Mouse (Mus musculus): ENCODE results near the gene Nos3. TPM values are rescaled to one million over a fixed set of nuclear protein-coding genes. Genes with fewer than 3 reads are reported as not detected.

The Nos3 gene
- polyA plus RNA-seq, 1 experiment from 2014 or later: 12.8 TPM

DNA sequence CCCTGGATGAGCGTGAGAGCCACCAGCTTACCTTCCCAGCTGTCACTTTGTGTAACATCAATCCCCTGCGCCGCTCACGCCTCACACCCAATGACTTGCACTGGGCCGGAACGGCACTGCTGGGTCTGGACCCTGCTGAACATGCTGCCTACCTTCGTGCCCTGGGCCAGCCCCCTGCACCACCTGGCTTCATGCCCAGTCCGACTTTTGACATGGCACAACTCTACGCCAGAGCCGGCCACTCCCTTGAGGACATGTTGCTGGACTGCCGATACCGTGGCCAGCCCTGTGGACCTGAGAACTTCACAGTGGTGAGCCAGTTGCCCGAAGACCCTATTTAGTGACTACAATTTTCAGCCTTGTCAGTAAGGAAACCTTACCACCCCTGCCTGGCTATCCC, 49.3 kb downstream of the Nos3 start:
- no peak for TF ChIP-seq CTCF (IDR thresholded peaks at IDR 0.05; ENCODE audit: low read depth)
- no peak overlapping the region for H3K4me2 ChIP-seq (ENCODE audit: low read length)
- 0 out of 2 replicates have a peak, but pooled peaks cover 4% of the 10 kb centered on the region for H3K36me3 ChIP-seq (ENCODE audit: insufficient read depth, low read length)
- no peaks in the 10 kb centered on the region for H3K27me3 ChIP-seq (ENCODE audit: insufficient read depth, low read length)
- no peaks in the 10 kb centered on the region for H3K9me3 ChIP-seq (replicated peaks; ENCODE audit: low read length)
- no peak for ATAC-seq (replicated peaks; ENCODE audit: low FRiP score, low read depth)
- H3K4me3 ChIP-seq (replicated peaks; ENCODE audit: low read depth, low read length): no peak overlapping the region
- no peak for DNase-seq (ENCODE audit: low spot score)
- no peak overlapping the region for H3K9ac ChIP-seq (ENCODE audit: low read depth, low read length)
- 64% methylated on average over 13 of the region's 13 CpGs for WGBS
- H3K27ac ChIP-seq: no peak overlapping the region
- H3K4me1 ChIP-seq (replicated peaks; ENCODE audit: insufficient read depth, low read length): peaks cover 11% of the 10 kb centered on the region

DNA sequence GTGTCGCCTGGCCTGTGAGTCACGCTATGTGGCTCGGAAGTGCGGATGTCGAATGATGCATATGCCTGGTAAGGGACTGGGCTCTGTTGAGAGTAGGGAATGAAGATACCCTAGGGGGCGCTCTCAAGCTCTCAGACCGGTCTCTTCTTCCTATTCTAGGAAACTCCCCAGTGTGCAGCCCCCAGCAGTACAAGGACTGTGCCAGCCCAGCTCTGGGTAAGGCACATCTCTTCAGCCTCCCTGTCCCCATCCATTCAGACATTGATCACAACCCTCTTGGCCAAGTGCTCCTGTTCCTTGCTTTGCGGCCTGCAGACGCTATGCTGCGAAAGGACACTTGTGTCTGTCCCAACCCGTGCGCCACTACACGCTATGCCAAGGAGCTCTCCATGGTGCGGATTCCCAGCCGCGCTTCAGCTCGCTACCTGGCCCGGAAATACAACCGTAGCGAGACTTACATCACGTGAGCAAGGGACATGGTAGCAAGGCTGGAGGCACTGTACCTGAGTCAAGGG, 51.7 kb downstream of the Nos3 start:
- H3K4me2 ChIP-seq (ENCODE audit: low read length): no peak overlapping the region
- no peaks in the 10 kb centered on the region for H3K9me3 ChIP-seq (replicated peaks; ENCODE audit: low read length)
- 0 out of 2 replicates have a peak, but pooled peaks cover 8% of the 10 kb centered on the region for H3K36me3 ChIP-seq (ENCODE audit: insufficient read depth, low read length)
- no peak overlapping the region for H3K27ac ChIP-seq
- no peak overlapping the region for H3K4me3 ChIP-seq (replicated peaks; ENCODE audit: low read depth, low read length)
- H3K27me3 ChIP-seq (ENCODE audit: insufficient read depth, low read length): no peaks in the 10 kb centered on the region
- peak; percentile 50 for ATAC-seq (replicated peaks; ENCODE audit: low FRiP score, low read depth)
- under 1% methylated on average over 21 of the region's 21 CpGs for WGBS
- no peak overlapping the region for H3K9ac ChIP-seq (ENCODE audit: low read depth, low read length)
- peaks cover 11% of the 10 kb centered on the region for H3K4me1 ChIP-seq (replicated peaks; ENCODE audit: insufficient read depth, low read length)
- peak; percentile 84 for DNase-seq (ENCODE audit: low spot score)
- TF ChIP-seq CTCF (IDR thresholded peaks at IDR 0.05; ENCODE audit: low read depth): peak; percentile 65

DNA sequence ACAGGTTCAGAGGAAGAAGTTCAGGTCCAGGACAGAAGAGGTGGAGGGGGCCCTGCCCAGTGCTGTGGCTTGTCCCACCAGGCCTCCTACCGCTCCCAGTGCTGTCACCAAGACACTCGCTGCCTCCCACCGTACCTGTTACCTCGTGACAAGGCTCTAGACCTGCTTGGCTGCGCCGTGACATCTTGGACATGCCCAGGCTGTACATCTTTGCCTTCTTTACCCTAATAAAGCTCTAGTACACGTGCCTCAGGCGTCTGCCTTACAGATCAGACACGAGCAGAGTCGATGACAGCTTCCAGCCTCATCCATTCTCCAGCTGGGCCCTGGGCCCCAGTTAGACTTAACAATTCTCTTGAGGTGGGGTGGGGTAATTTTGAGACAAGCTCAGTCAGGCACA, 53.0 kb downstream of the Nos3 start:
- no peaks in the 10 kb centered on the region for H3K27me3 ChIP-seq (ENCODE audit: insufficient read depth, low read length)
- no peaks in the 10 kb centered on the region for H3K9me3 ChIP-seq (replicated peaks; ENCODE audit: low read length)
- H3K4me1 ChIP-seq (replicated peaks; ENCODE audit: insufficient read depth, low read length): peaks cover 11% of the 10 kb centered on the region
- no peak for DNase-seq (ENCODE audit: low spot score)
- TF ChIP-seq CTCF (IDR thresholded peaks at IDR 0.05; ENCODE audit: low read depth): no peak
- no peak overlapping the region for H3K27ac ChIP-seq
- H3K4me2 ChIP-seq (ENCODE audit: low read length): no peak overlapping the region
- 88% methylated on average over 10 of the region's 10 CpGs for WGBS
- no peak overlapping the region for H3K4me3 ChIP-seq (replicated peaks; ENCODE audit: low read depth, low read length)
- H3K9ac ChIP-seq (ENCODE audit: low read depth, low read length): no peak overlapping the region
- H3K36me3 ChIP-seq (ENCODE audit: insufficient read depth, low read length): 0 out of 2 replicates have a peak, but pooled peaks cover 9% of the 10 kb centered on the region
- no peak for ATAC-seq (replicated peaks; ENCODE audit: low FRiP score, low read depth)

DNA sequence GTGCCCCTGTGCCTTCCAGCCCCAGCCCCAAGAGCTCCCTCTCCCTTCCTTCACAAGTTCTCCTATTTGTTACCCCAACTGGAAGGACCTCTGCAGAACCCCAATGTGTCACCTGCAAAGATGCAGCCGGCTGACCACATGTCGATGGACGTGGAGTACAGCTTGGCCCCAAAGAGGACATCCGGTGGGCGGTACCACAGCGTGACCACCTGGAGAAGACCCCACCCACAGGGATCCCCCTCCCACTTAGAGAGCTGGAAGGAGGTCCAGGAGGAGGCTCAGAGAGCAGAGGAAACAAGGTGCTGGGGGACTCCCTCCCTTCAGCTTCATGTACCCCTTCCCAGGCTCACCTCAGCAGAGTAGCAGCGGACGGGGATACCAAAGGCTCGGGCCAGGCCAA, 55.8 kb downstream of the Nos3 start:
- Histone ChIP-seq H3K4me2 (ENCODE audit: low read length) (no peak overlapping the region), H3K9me3 (replicated peaks; ENCODE audit: low read length) (no peaks in the 10 kb centered on the region), H3K4me3 (replicated peaks; ENCODE audit: low read depth, low read length) (no peak overlapping the region), H3K27ac (no peak overlapping the region), H3K36me3 (ENCODE audit: insufficient read depth, low read length) (0 out of 2 replicates have a peak, but pooled peaks cover 9% of the 10 kb centered on the region), H3K9ac (ENCODE audit: low read depth, low read length) (no peak overlapping the region), H3K27me3 (ENCODE audit: insufficient read depth, low read length) (no peaks in the 10 kb centered on the region), H3K4me1 (replicated peaks; ENCODE audit: insufficient read depth, low read length) (peaks cover 5% of the 10 kb centered on the region)
- 92% methylated on average over 9 of the region's 9 CpGs for WGBS
- TF ChIP-seq CTCF (IDR thresholded peaks at IDR 0.05; ENCODE audit: low read depth): no peak
- no peak for ATAC-seq (replicated peaks; ENCODE audit: low FRiP score, low read depth)
- DNase-seq (ENCODE audit: low spot score): no peak

- DNase-seq (ENCODE audit: low spot score) (peak; percentile 100), ATAC-seq (replicated peaks; ENCODE audit: low FRiP score, low read depth) (peak; percentile 90)
- Histone ChIP-seq H3K27ac (peak within 1 kb of the TSS; percentile 95), H3K4me1 (replicated peaks; ENCODE audit: insufficient read depth, low read length) (peaks cover 27% of the 10 kb centered on the region), H3K4me3 (replicated peaks; ENCODE audit: low read depth, low read length) (peak within 1 kb of the TSS; percentile 62), H3K36me3 (ENCODE audit: insufficient read depth, low read length) (0 out of 2 replicates have a peak, but pooled peaks cover 9% of the 10 kb centered on the region), H3K4me2 (ENCODE audit: low read length) (peak within 1 kb of the TSS; percentile 73), H3K9ac (ENCODE audit: low read depth, low read length) (peak within 1 kb of the TSS; percentile 71), H3K27me3 (ENCODE audit: insufficient read depth, low read length) (no peaks in the 10 kb centered on the region), H3K9me3 (replicated peaks; ENCODE audit: low read length) (no peaks in the 10 kb centered on the region)
- TF ChIP-seq CTCF (IDR thresholded peaks at IDR 0.05; ENCODE audit: low read depth): peak; percentile 8; the same call in 1 of the 2 replicates
- under 1% methylated on average over 46 of the region's 46 CpGs for WGBS
Observed at GRCm38 (mm10) chr5:24423129-24424003, 58.8 kb downstream of the Nos3 start, which contains the start of the genes Cdk5 and Slc4a2. Gene Cdk5 (minus strand): TSS chr5:24423530. Gene Slc4a2 (plus strand): TSS chr5:24423837.

GRCm38 (mm10) chr5:24424004-24424781, 59.6 kb downstream of the Nos3 start:
- DNase-seq (ENCODE audit: low spot score): peak; percentile 29
- H3K4me1 ChIP-seq (replicated peaks; ENCODE audit: insufficient read depth, low read length): peaks cover 30% of the 10 kb centered on the region

More at GRCm38 (mm10) chr5:24424004-24424781, 59.6 kb downstream of the Nos3 start:
- Histone ChIP-seq H3K27me3 (ENCODE audit: insufficient read depth, low read length) (no peaks in the 10 kb centered on the region), H3K4me2 (ENCODE audit: low read length) (peak overlapping the region; percentile 69), H3K9ac (ENCODE audit: low read depth, low read length) (peak overlapping the region; percentile 71), H3K36me3 (ENCODE audit: insufficient read depth, low read length) (0 out of 2 replicates have a peak, but pooled peaks cover 6% of the 10 kb centered on the region), H3K9me3 (replicated peaks; ENCODE audit: low read length) (no peaks in the 10 kb centered on the region), H3K4me3 (replicated peaks; ENCODE audit: low read depth, low read length) (peak overlapping the region; percentile 62), H3K27ac (peak overlapping the region; percentile 95)
- peak; percentile 19 for ATAC-seq (replicated peaks; ENCODE audit: low FRiP score, low read depth)
- WGBS: 7% methylated on average over 21 of the region's 21 CpGs
- no peak for TF ChIP-seq CTCF (IDR thresholded peaks at IDR 0.05; ENCODE audit: low read depth)

Data from kidney, postnatal 0 days (tissue).